Mouse (Mus musculus) bone marrow macrophage, adult 2 months (primary cell): ENCODE results near the gene Timp4.

Source experiments
- CTCF ChIP-seq: IDR thresholded peaks from 2 replicates; pipeline ENCODE4 v1.5.1; 2012; ENCODE audit warnings: low read depth, mild to moderate bottlenecking, low read length, moderate library complexity
- POLR2A ChIP-seq: IDR thresholded peaks from 2 replicates; pipeline ENCODE4 v1.6.1; 2012; ENCODE audit warnings: mild to moderate bottlenecking, low read depth, low read length, borderline replicate concordance

GRCm38 (mm10) chr6:115260507-115260906 is 8.5 kb upstream of the Timp4 start:
- TF ChIP-seq CTCF = no peak
- TF ChIP-seq POLR2A = no peak
